Mouse (Mus musculus) embryonic facial prominence, embryonic 11.5 days (tissue): ENCODE measurements around the gene Kdm1a. TPM values are rescaled to one million over a fixed set of nuclear protein-coding genes. Genes with fewer than 3 reads are reported as not detected.

Source experiments
- ATAC-seq: fragments of 200-750 bp; cut with Nextera tagmentation; replicated peaks from 2 replicates; pipeline ENCODE4 v1.8.0; 2017; ENCODE audit warnings: low read depth; ENCODE audit not compliant: insufficient number of reproducible peaks, low FRiP score, low TSS enrichment
- DNase-seq: peaks from one replicate; pipeline ENCODE4 v3.0.0-alpha.2; 2015; ENCODE audit warnings: low spot score
- H3K27ac ChIP-seq: fragments of 300-500 bp; sonication (generic); replicated peaks from 2 replicates; pipeline ENCODE4 v1.5.1; 2014; ENCODE audit warnings: mild to moderate bottlenecking, low read depth, low read length, control low read depth
- H3K27me3 ChIP-seq: fragments of 300-500 bp; sonication (generic); 2 replicates; pipeline ENCODE4 v1.6.1; 2014; ENCODE audit warnings: mild to moderate bottlenecking, low read length, moderate library complexity, mixed read lengths; ENCODE audit not compliant: control insufficient read depth, insufficient read depth
- H3K36me3 ChIP-seq: fragments of 300-500 bp; sonication (generic); replicated peaks from 2 replicates; pipeline ENCODE4 v1.6.1; 2014; ENCODE audit warnings: low read depth, mild to moderate bottlenecking, low read length, moderate library complexity, mixed read lengths; ENCODE audit not compliant: control insufficient read depth, insufficient read depth
- H3K4me1 ChIP-seq: fragments of 300-500 bp; sonication (generic); 2 replicates; pipeline ENCODE4 v1.6.1; 2014; ENCODE audit warnings: low read length, mixed read lengths; ENCODE audit not compliant: control insufficient read depth, insufficient read depth
- H3K4me2 ChIP-seq: fragments of 300-500 bp; sonication (generic); 2 replicates; pipeline ENCODE4 v1.6.1; 2014; ENCODE audit warnings: low read depth, mild to moderate bottlenecking, control low read depth, low read length, moderate library complexity
- H3K4me3 ChIP-seq: fragments of 300-500 bp; sonication (generic); 2 replicates; pipeline ENCODE4 v1.5.1; 2014; ENCODE audit warnings: low read depth, low read length, control low read depth
- H3K9ac ChIP-seq: fragments of 300-500 bp; sonication (generic); replicated peaks from 2 replicates; pipeline ENCODE4 v1.6.1; 2014; ENCODE audit warnings: mild to moderate bottlenecking, control low read depth, low read length
- H3K9me3 ChIP-seq: fragments of 300-500 bp; sonication (generic); replicated peaks from 2 replicates; pipeline ENCODE4 v1.6.1; 2016; ENCODE audit warnings: mild to moderate bottlenecking, low read length, inconsistent platforms, mixed read lengths; ENCODE audit not compliant: control insufficient read depth
- WGBS: fragments of 180-500 bp; shearing (Covaris S2); extraction: QIAGEN DNeasy Blood & Tissue Kit; methylation state at CpG from one replicate; pipeline ENCODE4 v1.1.7; 2014; 5-methylcytosine and 5-hydroxymethylcytosine counted together
- microRNA-seq: library from miRNA; unstranded; fragments of <30 nt; microRNA quantifications from one replicate; pipeline ENCODE4, GENCODE M21; 2016; ENCODE audit warnings: borderline number of aligned reads
- polyA plus RNA-seq: library from polyadenylated mRNA; unstranded; fragments of >200 nt; fragmentation: Nextera tagmentation; extraction: Ambion mirVana; gene quantifications from 2 replicates; pipeline ENCODE4 v1.2.1, GENCODE M21; 2014

Kdm1a gene
- polyA plus RNA-seq, 1 experiment from 2014 or later, result 88.3 TPM

- Histone ChIP-seq H3K36me3 (no peaks in the 10 kb centered on the region), H3K9ac (no peak overlapping the region), H3K4me1 (no peaks in the 10 kb centered on the region), H3K27ac (no peak overlapping the region), H3K9me3 (no peaks in the 10 kb centered on the region), H3K27me3 (no peaks in the 10 kb centered on the region), H3K4me3 (no peak overlapping the region), H3K4me2 (no peak overlapping the region)
- DNase-seq, result no peak
- WGBS, result 95% methylated on average over 2 of the region's 2 CpGs
- no peak for ATAC-seq
Observed at GRCm38 (mm10) chr4:136518576-136518975, 83.9 kb downstream of the Kdm1a start.

DNA sequence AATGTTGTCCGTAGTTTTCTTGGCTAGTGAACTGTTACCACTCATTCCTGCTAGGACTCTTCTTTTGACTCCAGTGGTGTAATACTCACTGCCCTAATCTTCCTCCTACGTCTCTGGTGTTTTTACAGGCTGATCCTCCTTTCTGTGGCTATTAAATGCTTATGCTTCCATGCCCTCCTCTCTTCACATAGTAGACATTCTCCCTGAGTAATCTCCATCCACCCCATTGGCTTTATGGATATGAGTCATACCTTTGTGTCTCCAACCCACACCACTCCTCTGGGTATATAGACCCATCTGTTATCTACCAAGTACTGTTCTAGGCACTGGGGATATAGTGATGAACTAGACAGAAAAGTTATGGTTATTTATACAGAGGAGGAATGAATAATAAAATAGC is 84.4 kb downstream of the Kdm1a start:
- no peak overlapping the region for H3K9ac ChIP-seq
- no peak overlapping the region for H3K4me2 ChIP-seq
- H3K4me3 ChIP-seq, result no peak overlapping the region
- DNase-seq (no peak), ATAC-seq (no peak)
- H3K27me3 ChIP-seq, result no peaks in the 10 kb centered on the region
- no peaks in the 10 kb centered on the region for H3K9me3 ChIP-seq
- no peaks in the 10 kb centered on the region for H3K36me3 ChIP-seq
- no peak overlapping the region for H3K27ac ChIP-seq
- WGBS, result 82% methylated on average over 2 of the region's 2 CpGs
- peaks cover 1% of the 10 kb centered on the region; the same call in 1 of the 2 replicates for H3K4me1 ChIP-seq

DNA sequence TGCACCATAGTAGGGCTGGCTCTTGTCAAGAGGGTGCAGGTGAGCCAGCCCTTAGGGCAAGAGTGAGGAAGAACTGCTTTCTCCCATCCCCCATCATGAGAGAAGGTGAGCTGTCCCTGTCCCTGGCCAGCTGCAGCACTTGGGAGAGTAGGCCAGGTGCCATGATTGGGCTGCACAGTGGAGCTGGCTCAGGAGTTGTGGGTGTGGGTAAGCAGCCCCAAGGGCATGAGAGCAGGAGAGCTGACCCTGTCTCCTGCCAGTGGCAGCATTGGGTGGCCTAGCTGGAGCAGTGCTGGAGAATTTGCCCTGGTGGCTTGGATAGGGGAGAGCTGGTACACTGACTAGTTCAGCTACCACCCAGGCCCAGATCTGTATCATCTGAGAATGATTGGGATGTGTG is 89.6 kb downstream of the Kdm1a start:
- no peak overlapping the region for H3K9ac ChIP-seq
- no peaks in the 10 kb centered on the region for H3K9me3 ChIP-seq
- H3K4me2 ChIP-seq, result no peak overlapping the region
- no peaks in the 10 kb centered on the region for H3K36me3 ChIP-seq
- no peak overlapping the region for H3K4me3 ChIP-seq
- H3K27ac ChIP-seq, result no peak overlapping the region
- no peaks in the 10 kb centered on the region for H3K27me3 ChIP-seq
- H3K4me1 ChIP-seq, result peaks cover 3% of the 10 kb centered on the region; the same call in 1 of the 2 replicates
- DNase-seq (no peak), ATAC-seq (no peak)

DNA sequence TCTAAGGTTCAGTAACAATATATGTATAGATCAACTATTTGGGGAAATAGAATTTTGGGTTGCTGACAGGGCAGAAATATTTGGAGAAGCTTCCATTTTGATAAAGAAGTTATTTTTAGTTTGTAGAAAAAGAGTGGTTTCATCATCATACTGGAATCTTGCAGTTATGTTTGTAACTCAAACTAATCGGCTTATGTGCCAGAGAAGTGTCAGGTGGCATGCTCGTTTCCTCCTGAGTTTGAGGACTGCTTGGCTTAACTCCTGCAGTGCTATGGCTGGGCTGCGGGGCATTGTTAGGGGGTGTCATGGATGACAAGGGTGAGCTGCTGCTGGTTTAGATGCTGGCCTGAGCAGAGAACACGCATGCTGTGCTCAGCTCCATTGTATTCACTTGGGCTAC is 90.8 kb downstream of the Kdm1a start:
- Histone ChIP-seq H3K9me3 (no peaks in the 10 kb centered on the region), H3K27me3 (no peaks in the 10 kb centered on the region), H3K4me1 (peaks cover 3% of the 10 kb centered on the region; the same call in 1 of the 2 replicates), H3K27ac (no peak overlapping the region), H3K4me2 (no peak overlapping the region), H3K4me3 (no peak overlapping the region), H3K9ac (no peak overlapping the region), H3K36me3 (no peaks in the 10 kb centered on the region)
- ATAC-seq (no peak), DNase-seq (no peak)
- WGBS, result 49% methylated on average over 4 of the region's 4 CpGs

DNA sequence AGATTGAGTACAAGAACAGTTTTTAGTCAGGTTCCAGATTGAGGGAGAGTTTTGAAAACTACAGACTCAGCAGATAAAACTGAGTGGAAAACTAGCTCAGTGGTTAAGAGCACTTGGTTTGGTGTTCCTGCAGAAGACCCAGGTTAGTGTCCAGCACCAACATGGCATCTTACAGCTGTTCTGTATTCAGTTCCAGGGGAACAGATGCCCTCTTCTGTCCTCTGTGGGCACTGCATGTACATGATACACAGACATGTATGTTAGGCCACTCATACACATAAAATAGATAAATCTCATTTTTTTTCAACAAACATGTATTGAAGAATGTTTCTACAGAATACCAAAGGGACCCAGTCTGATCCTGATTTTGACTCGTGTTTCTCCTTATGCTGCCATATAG is 92.7 kb downstream of the Kdm1a start:
- Histone ChIP-seq H3K9ac (no peak overlapping the region), H3K36me3 (no peaks in the 10 kb centered on the region), H3K4me1 (peaks cover 3% of the 10 kb centered on the region; the same call in 1 of the 2 replicates), H3K27me3 (no peaks in the 10 kb centered on the region), H3K27ac (no peak overlapping the region), H3K4me3 (no peak overlapping the region), H3K4me2 (no peak overlapping the region), H3K9me3 (no peaks in the 10 kb centered on the region)
- ATAC-seq, result no peak
- WGBS, result 67% methylated on average over 1 of the region's 1 CpGs
- DNase-seq, result peak; percentile 17

GRCm38 (mm10) chr4:136505426-136506215 is 96.9 kb downstream of the Kdm1a start:
- no peak overlapping the region for H3K4me3 ChIP-seq
- no peak overlapping the region for H3K27ac ChIP-seq
- WGBS, result 63% methylated on average over 2 of the region's 2 CpGs
- no peaks in the 10 kb centered on the region for H3K27me3 ChIP-seq
- no peaks in the 10 kb centered on the region for H3K4me1 ChIP-seq
- H3K4me2 ChIP-seq, result no peak overlapping the region
- ATAC-seq (no peak), DNase-seq (no peak)
- H3K9ac ChIP-seq, result no peak overlapping the region
- H3K9me3 ChIP-seq, result no peaks in the 10 kb centered on the region
- no peaks in the 10 kb centered on the region for H3K36me3 ChIP-seq

Small RNA genes within 50 kb of the gene (microRNA-seq; reads per million reads assigned to microRNA genes)
- not detected for gene Gm22180

Other genes starting within 250 kb of the Kdm1a start
- 0.11 and 0.47 TPM in 2 replicates for gene Htr1d, start 179.2 kb downstream of the Kdm1a start, polyA plus RNA-seq
- 0.15 and 0.20 TPM in 2 replicates for gene 6030445D17Rik, start 140.5 kb downstream of the Kdm1a start, polyA plus RNA-seq
- 116 and 119 TPM in 2 replicates for gene Luzp1, start 133.0 kb downstream of the Kdm1a start, polyA plus RNA-seq
- gene Tex46, start 7.7 kb upstream of the Kdm1a start, polyA plus RNA-seq, result not detected in 2 replicates
- not detected in 2 replicates for gene Lactbl1, start 19.9 kb upstream of the Kdm1a start, polyA plus RNA-seq
- 11.0 and 11.7 TPM in 2 replicates for gene Ephb2, start 233.3 kb upstream of the Kdm1a start, polyA plus RNA-seq